11 mouse cellular contexts compared by ENCODE assay signal in genomic region chr2:33785596-33785995, GRCm38 (mm10).
A peak's percentile ranks its signal among the peaks of the same experiment; 100 is the strongest.
DNase-seq lines count a peak whose midpoint lies in the region; ATAC-seq and TF ChIP-seq lines count a peak whose summit lies in the region.
"Had no signal": no experiment of that assay in that cellular context is flagged by ENCODE, and none has a peak within 500 bp of the region (broad histone marks: within the 10 kb centered on the region; RNA-seq: fewer than 3 reads in every experiment).

No protein-coding gene starts in this region.

- WGBS in forebrain, embryonic 10.5 days = 59% methylated on average over 13 of the region's 13 CpGs
- WGBS in neural tube, embryonic 13.5 days = 22% methylated on average over 13 of the region's 13 CpGs

- peaks cover 7% of the 10 kb centered on the region for H3K36me3 ChIP-seq in forebrain, embryonic 10.5 days (replicated peaks)
- peaks cover 5% of the 10 kb centered on the region for H3K36me3 ChIP-seq in neural tube, embryonic 13.5 days

- no peak overlapping the region for H3K4me3 ChIP-seq in forebrain, embryonic 10.5 days
- no peak overlapping the region; the same call in 1 of the 2 replicates for H3K4me3 ChIP-seq in layer of hippocampus, adult 2 months
- H3K4me3 ChIP-seq in neural tube, embryonic 13.5 days = no peak overlapping the region
- H3K4me3 ChIP-seq: embryonic facial prominence, embryonic 12.5 days had no signal

- DNase-seq in frontal cortex, postnatal 36 days (ENCODE audit: low spot score in 2 of 2) = peak; percentile 31 to 41
- DNase-seq in forebrain, embryonic 10.5 days (ENCODE audit: extremely low spot score, low spot score) = no peak
- peak; percentile 74 to 81 for DNase-seq in layer of hippocampus, adult 2 months (ENCODE audit: low spot score in 2 of 2)
- DNase-seq in heart, adult 9 months (ENCODE audit: low spot score in 2 of 2) = no peak
- no peak for DNase-seq in spleen, adult 12 weeks (ENCODE audit: low spot score)
- DNase-seq in kidney, postnatal 10 days = no peak
- DNase-seq: heart, adult 11 months; kidney, adult 18-20 months had no signal

- H3K9ac ChIP-seq in neural tube, embryonic 13.5 days = peak overlapping the region; percentile 47
- H3K9ac ChIP-seq: embryonic facial prominence, embryonic 12.5 days had no signal

- 0 out of 2 replicates have a peak overlapping the region, but pooled peaks have one; percentile 13 for H3K4me2 ChIP-seq in neural tube, embryonic 13.5 days
- H3K4me2 ChIP-seq: embryonic facial prominence, embryonic 12.5 days had no signal

- ATAC-seq in frontal cortex, adult (ENCODE audit: low TSS enrichment) = no peak
- ATAC-seq in neural tube, embryonic 13.5 days (ENCODE audit: low read depth) = peak; percentile 68

- TF ChIP-seq CTCF in layer of hippocampus, adult 2 months (conservative IDR thresholded peaks at IDR 0.05) = no peak

- H3K4me1 ChIP-seq in forebrain, embryonic 10.5 days = peaks cover 85% of the 10 kb centered on the region
- H3K4me1 ChIP-seq in neural tube, embryonic 13.5 days (replicated peaks) = peaks cover 80% of the 10 kb centered on the region

- H3K27me3 ChIP-seq in forebrain, embryonic 10.5 days (ENCODE audit: poor library complexity, severe bottlenecking) = peaks cover 18% of the 10 kb centered on the region; the same call in 1 of the 2 replicates
- no peaks in the 10 kb centered on the region for H3K27me3 ChIP-seq in neural tube, embryonic 13.5 days
- H3K27me3 ChIP-seq: embryonic facial prominence, embryonic 12.5 days had no signal

- H3K27ac ChIP-seq in forebrain, embryonic 10.5 days = peak overlapping the region; percentile 69
- peak overlapping the region; percentile 73 for H3K27ac ChIP-seq in layer of hippocampus, adult 2 months
- peak overlapping the region; percentile 88 for H3K27ac ChIP-seq in neural tube, embryonic 13.5 days (replicated peaks)
- H3K27ac ChIP-seq: embryonic facial prominence, embryonic 12.5 days had no signal

- H3K9me3 ChIP-seq in forebrain, embryonic 10.5 days = 0 out of 2 replicates have a peak, but pooled peaks cover 3% of the 10 kb centered on the region
- H3K9me3 ChIP-seq in neural tube, embryonic 13.5 days = no peaks in the 10 kb centered on the region
- H3K9me3 ChIP-seq: embryonic facial prominence, embryonic 12.5 days had no signal

Comparison
In these comparisons a context has a peak if more than half of its experiments do, and no peak if none do; other contexts are left out.
1. DNase-seq: peak in frontal cortex, postnatal 36 days (2 of 2) and layer of hippocampus, adult 2 months (2 of 2); none in forebrain, embryonic 10.5 days (single experiment), heart, adult 9 months (0 of 2), spleen, adult 12 weeks (single experiment) and kidney, postnatal 10 days (single experiment).
2. Peak in every context shown above with its lines, with median percentiles within 50 percentile points of each other: H3K27ac ChIP-seq.